Mouse (Mus musculus) heart, adult 8-10 months (tissue): ENCODE measurements around the gene Zkscan1. TPM values are rescaled to one million over a fixed set of nuclear protein-coding genes. Genes with fewer than 3 reads are reported as not detected.
"Not testable (repeated sequence)": the region's sequence is repeated elsewhere in the genome, so short reads cannot be mapped to it uniquely, and the experiment has no call there.

Experiments used
- DNase-seq: peaks from one replicate; pipeline ENCODE4 v3.0.0; 2022; ENCODE audit warnings: low spot score
- total RNA-seq, 4 experiments: library from RNA; stranded (reverse); gene quantifications; 2 replicates each; pipeline ENCODE4 v1.2.4; 2022

Gene Zkscan1
- total RNA-seq = 10 to 100 TPM; 13.7 to 16.2 (median 15.3) TPM

- DNase-seq = peak; percentile 85
Measured at GRCm38 (mm10) chr5:138084996-138085395, at the start of gene Zkscan1. TSS of gene Zkscan1 (plus strand) at chr5:138085084.

DNA sequence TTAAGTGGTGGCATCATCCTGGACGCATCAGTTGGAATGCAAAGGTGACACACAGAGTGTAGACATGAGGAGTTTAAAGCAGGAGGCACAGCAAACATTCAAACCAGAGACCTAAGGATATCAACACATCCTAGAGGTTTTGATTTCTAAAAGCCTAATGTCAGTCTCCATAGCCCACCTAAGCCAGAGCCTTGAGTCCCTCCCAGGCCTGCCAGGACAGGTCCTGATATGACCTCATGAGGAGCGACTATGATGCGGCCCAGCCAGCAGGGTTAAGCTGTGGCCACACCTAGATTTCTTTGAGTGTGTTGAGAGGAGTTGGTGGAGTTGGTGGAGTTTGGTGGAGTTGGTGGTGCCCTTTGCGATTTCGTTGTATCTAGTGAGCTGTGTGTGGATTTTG lies 32.0 kb upstream of the Zkscan1 start, which contains the start of gene Smok3c:
TSS of gene Smok3c (plus strand) at position 301 of the 400 bp plus-strand sequence.
- not testable (repeated sequence) for DNase-seq

- DNase-seq = no peak
Measured at GRCm38 (mm10) chr5:138073803-138074202, 11.1 kb upstream of the Zkscan1 start.

DNA sequence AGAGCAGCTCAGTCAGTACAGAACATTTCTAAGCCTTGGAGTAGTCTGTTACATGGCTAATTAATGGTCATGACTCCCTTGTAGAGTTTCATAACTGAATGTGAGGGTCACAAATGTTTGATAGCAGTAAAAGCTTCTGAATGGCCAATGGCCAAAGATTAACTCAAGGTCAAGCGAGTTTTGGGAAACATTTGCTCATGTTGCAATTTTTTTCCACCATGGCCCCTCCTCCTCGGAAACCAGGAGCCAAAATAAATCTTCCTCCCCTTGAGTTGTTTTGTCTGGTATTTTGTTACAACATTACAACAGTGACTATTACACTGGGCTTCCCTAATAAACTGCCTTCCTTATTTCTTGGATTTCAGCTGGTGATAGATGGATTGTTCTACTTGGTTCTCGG lies 9.2 kb upstream of the Zkscan1 start:
- DNase-seq = no peak

DNA sequence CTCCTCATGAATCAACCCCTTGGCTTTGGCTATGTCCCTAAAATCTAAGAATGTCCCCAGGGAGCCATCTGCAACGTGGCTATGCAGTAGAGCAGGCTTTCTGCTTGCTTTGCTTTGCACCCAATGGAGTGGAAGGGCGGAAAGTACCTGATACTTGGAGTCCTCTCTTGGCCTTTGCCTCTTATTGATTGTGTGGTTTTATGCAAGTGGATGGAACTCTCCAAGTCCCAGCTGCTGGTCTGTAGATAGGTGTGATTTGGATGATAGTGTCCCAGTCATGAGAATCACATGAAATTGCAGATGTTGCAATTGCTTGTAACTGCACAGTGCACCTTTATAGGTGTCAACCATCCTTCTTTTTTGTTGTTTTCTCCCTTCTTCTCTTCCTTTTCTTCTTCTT lies 8.7 kb upstream of the Zkscan1 start:
- DNase-seq = no peak

DNA sequence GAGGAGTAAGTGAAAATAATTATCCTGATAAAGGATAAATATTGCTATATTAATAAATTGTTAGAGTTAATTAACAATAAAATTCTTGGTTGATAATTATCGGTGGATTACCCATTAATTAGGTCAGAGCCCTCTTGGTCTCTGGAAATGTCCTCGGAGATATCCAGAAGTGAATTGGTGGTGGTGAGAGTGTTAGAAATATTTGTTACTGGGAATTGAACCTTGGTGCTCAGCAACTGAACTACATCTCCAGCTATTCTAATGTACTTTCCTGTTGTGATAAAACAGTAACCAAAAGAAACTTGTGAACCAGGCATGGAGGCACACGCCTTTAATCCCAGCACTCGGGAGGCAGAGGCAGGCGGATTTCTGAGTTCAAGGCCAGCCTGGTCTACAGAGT lies 4.4 kb upstream of the Zkscan1 start:
- DNase-seq = no peak

- DNase-seq = no peak
Measured at GRCm38 (mm10) chr5:138081446-138081845, 3.4 kb upstream of the Zkscan1 start.

DNA sequence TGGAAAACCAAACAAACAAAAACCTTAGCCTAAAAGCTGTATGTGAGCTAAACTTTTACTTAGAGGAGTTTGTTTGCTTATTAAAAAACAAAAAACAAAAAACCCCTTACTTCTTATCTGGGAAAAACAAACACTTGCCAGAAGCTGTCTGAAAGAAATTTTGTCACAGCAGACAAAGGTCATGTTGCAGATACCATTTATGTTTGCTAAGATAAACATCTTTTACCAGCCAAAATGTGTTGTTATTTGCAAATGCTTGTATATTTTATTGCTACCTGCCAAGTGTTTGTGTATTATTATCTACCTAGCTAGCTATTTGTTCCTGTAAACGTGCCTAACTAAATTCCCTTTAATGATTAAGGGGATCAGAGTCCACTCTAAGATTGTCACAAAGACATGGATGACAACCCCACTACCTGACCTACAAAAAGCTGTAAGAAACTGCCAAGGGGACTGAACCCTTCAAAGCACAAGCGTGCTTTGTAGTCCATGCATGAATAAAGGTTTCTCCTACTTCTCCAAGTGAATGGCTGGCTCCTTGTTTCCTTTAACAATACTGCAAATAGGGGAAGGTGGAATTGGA lies 1.5 kb upstream of the Zkscan1 start:
- DNase-seq = no peak

- no peak for DNase-seq
Measured at GRCm38 (mm10) chr5:138083936-138084335, 948 bp upstream of the Zkscan1 start.

DNA sequence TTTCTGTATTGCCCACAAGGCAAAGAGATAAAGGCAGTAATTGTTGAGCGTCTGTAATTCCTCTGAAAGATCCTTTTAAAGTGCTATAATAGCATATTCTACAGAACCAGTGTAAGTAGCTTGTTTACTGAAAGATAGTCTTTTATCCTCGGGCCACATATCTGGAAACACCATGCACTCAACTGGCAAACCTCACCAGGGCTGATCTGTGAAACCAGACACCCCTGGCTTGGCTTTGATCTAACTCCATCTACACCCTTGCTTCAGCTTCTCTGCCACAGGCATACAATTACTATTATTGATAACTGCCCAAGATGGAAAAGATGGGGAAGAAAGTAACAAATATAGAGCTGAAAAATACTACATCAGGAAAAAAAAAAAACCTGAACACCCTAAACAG lies 377 bp upstream of the Zkscan1 start:
- DNase-seq = no peak

- DNase-seq = no peak
Measured at GRCm38 (mm10) chr5:138085421-138085911, 582 bp downstream of the Zkscan1 start.

DNA sequence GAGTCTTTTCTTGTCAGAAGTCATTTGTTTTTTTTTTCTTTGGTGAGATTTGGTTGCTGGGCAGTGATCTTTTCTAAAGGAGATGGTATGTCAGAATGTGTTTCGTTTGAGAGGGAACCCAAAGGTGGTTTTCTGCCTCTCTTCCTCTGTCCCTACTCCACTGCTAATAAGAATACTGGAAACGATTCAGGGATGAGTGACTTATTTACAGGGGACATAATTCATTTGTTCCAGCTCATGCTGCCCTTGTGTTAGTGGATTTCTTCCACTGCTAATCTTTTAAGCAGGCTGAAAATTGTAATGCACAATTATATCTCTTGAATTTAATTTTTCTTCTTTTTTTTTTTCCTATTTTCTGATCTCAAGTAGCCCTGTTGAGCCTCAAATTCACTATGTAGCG lies 2.0 kb downstream of the Zkscan1 start:
- DNase-seq = no peak

DNA sequence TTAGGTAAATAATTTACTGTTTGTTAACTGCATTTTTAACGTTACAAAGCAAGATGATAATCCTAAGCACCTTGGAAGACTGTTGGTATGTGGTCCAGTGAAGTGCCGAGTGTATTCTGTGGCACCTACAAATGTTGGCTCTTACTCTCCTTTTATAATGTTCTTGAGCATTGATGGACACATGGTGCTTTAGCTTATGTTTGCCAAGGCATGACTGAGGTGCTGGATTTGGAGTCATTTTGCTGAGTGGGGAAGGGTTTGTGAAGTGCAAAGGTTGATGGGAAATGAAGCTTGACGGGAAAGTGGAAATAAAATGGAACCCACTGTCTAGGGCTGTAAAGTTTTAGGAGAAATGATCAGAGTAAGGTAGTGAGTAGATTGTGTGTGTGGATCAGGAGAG lies 3.5 kb downstream of the Zkscan1 start:
- no peak for DNase-seq

GRCm38 (mm10) chr5:138089108-138089551 lies 4.2 kb downstream of the Zkscan1 start:
- DNase-seq = no peak

DNA sequence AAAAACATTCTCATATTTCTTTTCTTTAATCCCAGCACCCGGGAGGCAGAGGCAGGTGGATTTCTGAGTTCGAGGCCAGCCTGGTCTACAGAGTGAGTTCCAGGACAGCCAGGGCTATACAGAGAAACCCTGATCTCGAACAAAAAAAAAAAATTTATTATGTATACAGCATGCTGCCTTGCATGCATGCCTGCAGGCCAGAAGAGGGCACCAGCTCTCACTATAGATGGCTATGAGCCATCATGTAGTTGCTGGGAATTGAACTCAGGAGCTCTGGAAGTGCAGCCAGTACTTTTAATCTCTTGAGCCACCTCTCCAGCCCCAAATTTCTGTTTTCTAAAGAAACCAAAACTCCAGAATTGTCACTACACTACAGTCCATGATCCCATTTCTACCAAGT lies 5.4 kb downstream of the Zkscan1 start:
- DNase-seq = no peak

DNA sequence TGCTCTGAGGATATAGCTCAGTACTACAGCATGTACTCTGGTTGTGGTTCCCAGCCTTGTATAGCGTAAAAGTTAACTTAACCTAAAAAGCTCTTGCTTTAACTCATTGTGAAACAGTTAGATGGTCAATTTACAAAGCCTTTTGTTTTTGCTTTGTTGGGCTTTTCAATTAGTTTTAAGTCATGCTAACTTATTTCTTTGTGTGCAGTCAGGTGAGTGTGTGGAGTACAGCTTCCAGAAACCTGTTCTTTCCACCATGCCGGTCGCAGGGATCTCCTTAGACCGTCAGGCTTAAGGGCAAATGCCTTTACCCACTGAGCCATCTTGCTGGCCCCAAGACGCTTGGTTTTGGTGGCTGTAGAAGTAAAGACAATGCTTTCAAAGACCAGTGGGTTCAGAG lies 5.9 kb downstream of the Zkscan1 start:
- DNase-seq = no peak

DNA sequence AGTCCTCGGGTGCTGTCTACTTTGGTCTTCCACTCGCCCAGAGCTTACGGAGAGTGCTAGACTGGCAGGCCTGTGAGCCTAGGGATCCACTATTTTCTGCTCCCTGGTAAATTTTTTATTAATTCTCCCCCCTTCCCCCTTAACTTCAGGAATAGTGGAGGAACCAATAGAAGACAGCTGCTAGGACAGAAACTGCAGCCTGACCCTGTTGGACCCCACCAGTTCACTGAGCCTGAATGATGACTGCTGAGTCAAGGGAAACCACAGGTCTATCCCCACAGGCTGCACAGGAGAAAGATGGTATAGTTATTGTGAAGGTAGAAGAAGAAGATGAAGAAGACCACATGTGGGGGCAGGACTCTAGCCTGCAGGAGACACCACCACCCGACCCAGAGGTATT lies 7.9 kb downstream of the Zkscan1 start:
- DNase-seq = no peak

DNA sequence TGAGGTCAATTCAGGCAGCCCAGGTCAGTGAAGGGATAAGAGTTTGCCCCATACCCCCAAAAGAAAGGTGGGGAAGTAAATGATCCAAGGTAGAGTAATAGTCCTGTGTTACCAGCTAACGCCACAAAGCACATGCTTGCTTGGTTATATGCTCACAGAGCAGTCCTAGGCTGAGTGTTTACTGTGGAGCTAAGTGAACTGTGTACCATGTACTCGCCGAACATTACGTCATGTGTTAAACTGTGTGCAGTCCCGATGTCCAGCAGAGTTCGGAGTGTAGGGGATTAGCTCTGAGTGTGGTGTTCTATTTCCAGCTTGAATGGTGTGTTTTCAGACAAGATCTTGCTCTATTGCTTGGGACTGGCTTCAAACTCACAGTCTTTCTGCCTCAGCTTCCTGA lies 9.6 kb downstream of the Zkscan1 start:
- no peak for DNase-seq

DNA sequence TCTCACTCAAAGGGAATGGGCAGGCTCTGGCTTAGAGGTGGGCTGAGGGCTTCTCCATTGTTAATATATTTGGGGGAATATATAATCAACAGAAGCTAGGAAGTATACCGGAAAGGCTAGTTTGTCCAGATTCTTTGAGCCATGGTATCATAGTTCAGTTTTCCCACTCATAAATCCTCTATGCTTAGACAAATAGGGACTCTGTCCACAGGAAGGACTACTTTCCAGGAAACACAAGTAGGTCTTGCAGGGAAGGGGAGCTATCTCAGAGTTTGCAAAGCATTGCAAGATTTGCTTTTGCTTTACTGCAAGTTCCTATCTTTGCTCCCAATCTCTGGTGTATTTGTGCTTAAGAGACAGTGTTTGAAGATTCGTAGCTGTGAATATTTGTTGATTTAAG lies 20.1 kb downstream of the Zkscan1 start:
- DNase-seq = no peak

DNA sequence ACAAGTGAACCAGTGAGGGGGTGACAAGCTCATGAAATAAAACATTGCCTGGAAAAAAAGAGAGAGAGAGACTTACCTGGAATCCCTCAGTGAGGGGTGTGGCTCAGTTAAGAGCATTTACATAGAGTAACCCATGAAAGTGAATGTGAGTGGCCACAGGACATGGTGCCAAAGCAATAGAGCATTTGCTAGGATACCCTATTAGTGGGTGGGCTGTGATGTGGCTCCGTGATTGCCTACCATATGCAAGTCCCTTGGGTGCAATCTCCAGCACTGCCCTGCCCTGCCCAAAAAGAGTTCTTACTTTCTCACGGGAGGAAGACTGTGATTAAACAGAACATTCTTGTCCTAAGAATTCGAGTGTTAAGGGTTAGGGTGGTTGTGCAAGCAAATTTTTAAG lies 22.2 kb downstream of the Zkscan1 start:
- DNase-seq = no peak

- DNase-seq = not testable (repeated sequence)
Measured at GRCm38 (mm10) chr5:138109847-138110396, 25.0 kb downstream of the Zkscan1 start.

DNA sequence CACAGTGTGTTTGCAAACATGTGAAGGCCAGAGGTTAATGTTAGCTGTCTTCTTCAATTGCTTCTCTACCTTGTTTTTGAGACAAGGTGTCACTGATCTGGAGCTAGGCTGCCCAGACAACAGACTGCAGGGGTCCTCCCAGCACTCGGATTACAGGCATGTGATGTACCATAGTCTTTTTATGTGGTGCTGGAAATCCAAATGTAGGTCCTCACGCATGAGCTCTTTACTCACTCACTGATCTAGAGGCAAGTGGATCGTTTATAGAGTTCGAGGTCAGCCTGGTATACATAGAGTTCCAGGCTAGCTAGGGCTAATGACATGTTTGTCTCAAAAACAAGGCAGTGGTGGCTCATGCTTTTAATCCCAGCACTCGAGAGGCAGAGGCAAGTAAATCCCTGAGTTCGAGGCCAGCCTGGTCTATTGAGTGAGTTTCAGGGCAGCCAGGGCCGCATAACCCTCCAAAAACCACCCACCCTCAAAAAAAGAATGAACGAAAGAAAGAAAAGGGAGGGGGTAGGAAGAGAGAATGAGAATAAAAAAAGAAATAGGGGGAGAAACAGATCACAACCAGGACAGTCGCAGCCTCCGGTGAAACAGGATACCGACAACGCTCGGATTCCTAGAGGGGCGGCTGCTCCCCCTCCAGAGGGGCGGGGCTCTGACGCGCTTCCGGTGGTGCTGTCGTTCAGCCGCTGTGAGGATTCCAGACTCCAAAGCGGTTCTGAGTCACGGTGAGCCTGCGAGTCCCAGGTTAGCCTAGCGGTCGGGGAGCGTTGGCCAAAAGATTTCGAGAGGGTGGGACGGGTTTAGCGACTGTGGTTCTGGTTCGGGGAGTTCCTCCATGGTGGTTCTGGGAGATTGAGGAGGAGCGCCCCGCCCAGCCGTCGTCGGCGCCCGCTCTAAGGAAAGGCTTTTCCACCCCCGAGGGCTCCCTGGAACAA lies 31.6 kb downstream of the Zkscan1 start, which contains the start of gene Zscan21:
TSS of gene Zscan21 (plus strand) at position 649 of the 944 bp plus-strand sequence.
- DNase-seq = peak; percentile 90
